Mouse (Mus musculus) embryo, embryonic 9.5 days (tissue): ENCODE measurements around the gene Plppr1.
A peak's percentile ranks its signal among the peaks of the same experiment; 100 is the strongest.

Source experiments
- DNase-seq: peaks from one replicate; pipeline ENCODE4 v3.0.0-alpha.2; 2017; ENCODE audit errors: extremely low spot score

The Plppr1 gene

GRCm38 (mm10) chr4:49059021-49059401 is at the start of gene Plppr1:
TSS of gene Plppr1 (plus strand) at chr4:49059273.
- peak; percentile 81 for DNase-seq

- no peak for DNase-seq
Measured at GRCm38 (mm10) chr4:49016701-49017100, 42.4 kb upstream of the Plppr1 start.

GRCm38 (mm10) chr4:49023221-49023620 is 35.9 kb upstream of the Plppr1 start:
- DNase-seq, result no peak

GRCm38 (mm10) chr4:49038311-49038710 is 20.8 kb upstream of the Plppr1 start:
- DNase-seq, result no peak

- no peak for DNase-seq
Measured at GRCm38 (mm10) chr4:49039854-49040253, 19.2 kb upstream of the Plppr1 start.

GRCm38 (mm10) chr4:49041655-49042054 is 17.4 kb upstream of the Plppr1 start:
- DNase-seq, result no peak

- DNase-seq, result no peak
Measured at GRCm38 (mm10) chr4:49050628-49051027, 8.4 kb upstream of the Plppr1 start.

GRCm38 (mm10) chr4:49057916-49058315 is 1.2 kb upstream of the Plppr1 start:
- peak; percentile 62 for DNase-seq

GRCm38 (mm10) chr4:49058557-49058956 is 516 bp upstream of the Plppr1 start:
- peak; percentile 32 for DNase-seq

GRCm38 (mm10) chr4:49059402-49060381 is 619 bp downstream of the Plppr1 start:
- DNase-seq, result peak; percentile 42

- DNase-seq, result no peak
Measured at GRCm38 (mm10) chr4:49069471-49069870, 10.4 kb downstream of the Plppr1 start.

- DNase-seq, result no peak
Measured at GRCm38 (mm10) chr4:49072886-49073285, 13.8 kb downstream of the Plppr1 start.

- DNase-seq, result no peak
Measured at GRCm38 (mm10) chr4:49075881-49076280, 16.8 kb downstream of the Plppr1 start.

- no peak for DNase-seq
Measured at GRCm38 (mm10) chr4:49079399-49079798, 20.3 kb downstream of the Plppr1 start.

GRCm38 (mm10) chr4:49088205-49088604 is 29.1 kb downstream of the Plppr1 start:
- no peak for DNase-seq

- no peak for DNase-seq
Measured at GRCm38 (mm10) chr4:49090461-49090860, 31.4 kb downstream of the Plppr1 start.

- DNase-seq, result no peak
Measured at GRCm38 (mm10) chr4:49099448-49099847, 40.4 kb downstream of the Plppr1 start.

GRCm38 (mm10) chr4:49101934-49102768 is 43.1 kb downstream of the Plppr1 start:
- DNase-seq, result no peak

GRCm38 (mm10) chr4:49102769-49103193 is 43.7 kb downstream of the Plppr1 start:
- DNase-seq, result no peak

- no peak for DNase-seq
Measured at GRCm38 (mm10) chr4:49104860-49105259, 45.8 kb downstream of the Plppr1 start.

GRCm38 (mm10) chr4:49107895-49108294 is 48.8 kb downstream of the Plppr1 start:
- DNase-seq, result no peak

- no peak for DNase-seq
Measured at GRCm38 (mm10) chr4:49108371-49108770, 49.3 kb downstream of the Plppr1 start.
